9 mouse cellular contexts compared by ENCODE assay signal in genomic region chr2:17741555-17741954, GRCm38 (mm10). TPM values are rescaled to one million over a fixed set of nuclear protein-coding genes. Genes with fewer than 3 reads are reported as not detected.
DNase-seq lines count a peak whose midpoint lies in the region; ATAC-seq and TF ChIP-seq lines count a peak whose summit lies in the region.
"Had no signal": no experiment of that assay in that cellular context is flagged by ENCODE, and none has a peak within 500 bp of the region (broad histone marks: within the 10 kb centered on the region; RNA-seq: fewer than 3 reads in every experiment).

No protein-coding gene starts in this region.

- no peaks in the 10 kb centered on the region for H3K9me3 ChIP-seq in lung, embryonic 15.5 days
- H3K9me3 ChIP-seq in hindbrain, embryonic 10.5 days = no peaks in the 10 kb centered on the region

- TF ChIP-seq POLR2A in brain, embryonic 14.5 days (IDR thresholded peaks at IDR 0.05; ENCODE audit: borderline replicate concordance, extremely low read depth, insufficient read depth, insufficient read length, poor library complexity, severe bottlenecking) = no peak

- no peak overlapping the region for H3K9ac ChIP-seq in lung, embryonic 15.5 days

- TF ChIP-seq CTCF in brain, embryonic 14.5 days (IDR thresholded peaks at IDR 0.05; ENCODE audit: borderline replicate concordance, extremely low read depth, insufficient read depth, insufficient read length) = no peak

- peak overlapping the region; percentile 57 for H3K4me2 ChIP-seq in lung, embryonic 15.5 days

- 1% methylated on average over 16 of the region's 16 CpGs for WGBS in lung, embryonic 15.5 days
- under 1% methylated on average over 16 of the region's 16 CpGs for WGBS in hindbrain, embryonic 10.5 days

- no peak for ATAC-seq in lung, embryonic 15.5 days (ENCODE audit: borderline replicate concordance, extremely low read depth, low FRiP score, low TSS enrichment)

- DNase-seq in lung, postnatal 14 days = no peak
- peak; percentile 91 for DNase-seq in brain, embryonic 14.5 days (ENCODE audit: low read depth)
- peak; percentile 70 for DNase-seq in hindbrain, embryonic 10.5 days (ENCODE audit: low spot score)
- DNase-seq in mesoderm, embryonic 11.5 days (ENCODE audit: low read depth, low spot score) = peak; percentile 57
- DNase-seq in cerebellum, postnatal 14 days = no peak
- DNase-seq in frontal cortex, postnatal 10 days (ENCODE audit: low spot score in 2 of 2) = no peak
- no peak for DNase-seq in cerebellum, postnatal 25 days

- no peaks in the 10 kb centered on the region for H3K27me3 ChIP-seq in lung, embryonic 15.5 days
- peaks cover 14% of the 10 kb centered on the region for H3K27me3 ChIP-seq in hindbrain, embryonic 10.5 days (ENCODE audit: insufficient read depth, poor library complexity, severe bottlenecking)

- H3K4me3 ChIP-seq in lung, embryonic 15.5 days = peak overlapping the region; percentile 35
- peak overlapping the region; percentile 45 for H3K4me3 ChIP-seq in hindbrain, embryonic 10.5 days
- H3K4me3 ChIP-seq: erythroblast, embryonic 14.5 days had no signal

- H3K27ac ChIP-seq in lung, embryonic 15.5 days = no peak overlapping the region
- H3K27ac ChIP-seq in hindbrain, embryonic 10.5 days = peak overlapping the region; percentile 77

- no peaks in the 10 kb centered on the region for H3K36me3 ChIP-seq in lung, embryonic 15.5 days
- no peaks in the 10 kb centered on the region for H3K36me3 ChIP-seq in hindbrain, embryonic 10.5 days

- peaks cover 20% of the 10 kb centered on the region for H3K4me1 ChIP-seq in lung, embryonic 15.5 days
- H3K4me1 ChIP-seq in hindbrain, embryonic 10.5 days (replicated peaks) = peaks cover 33% of the 10 kb centered on the region

RNA-seq across cellular contexts. Expression of gene Nebl, which starts 10.3 kb away (rescaled TPM):
- polyA plus RNA-seq in lung, embryonic 15.5 days (2015; fragmentation: Nextera tagmentation; extraction: Ambion mirVana) = 38.1 and 44.9 TPM in 2 replicates
- polyA plus RNA-seq in brain, embryonic 14.5 days (2012; rRNA removed) = 6.6 and 9.1 TPM in 2 replicates
- 6.3 and 8.1 TPM in 2 replicates for polyA plus RNA-seq in hindbrain, embryonic 10.5 days (2016; fragmentation: Nextera tagmentation; extraction: Ambion mirVana)

Comparison
In these comparisons a context has a peak if more than half of its experiments do, and no peak if none do; other contexts are left out.
1. DNase-seq: peak in brain, embryonic 14.5 days (single experiment), hindbrain, embryonic 10.5 days (single experiment) and mesoderm, embryonic 11.5 days (single experiment); none in lung, postnatal 14 days (single experiment), cerebellum, postnatal 14 days (0 of 2), frontal cortex, postnatal 10 days (0 of 2) and cerebellum, postnatal 25 days (0 of 2).